Mouse (Mus musculus): Measurements from ENCODE around the gene Prkrip1. TPM values are rescaled to one million over a fixed set of nuclear protein-coding genes. Genes with fewer than 3 reads are reported as not detected.

Prkrip1 gene
- 52.1 and 55.1 TPM in 2 replicates for polyA plus RNA-seq (2015; fragmentation: Nextera tagmentation; extraction: Ambion mirVana)

GRCm38 (mm10) chr5:136198474-136199391, at the start of gene Prkrip1:
Prkrip1 (minus strand) TSS chr5:136198963.

GRCm38 (mm10) chr5:136246452-136246838, 47.7 kb upstream of the Prkrip1 start, which contains the start of gene Sh2b2:
Sh2b2 (minus strand) TSS chr5:136246556.

GRCm38 (mm10) chr5:136170512-136171362, 28.0 kb downstream of the Prkrip1 start, which contains the start of gene Orai2:
Orai2 (minus strand) TSS chr5:136170713.

GRCm38 (mm10) chr5:136135571-136136291, 63.0 kb downstream of the Prkrip1 start, which contains the start of the genes Lrwd1 and Alkbh4:
Lrwd1 (minus strand) TSS chr5:136136074.
Alkbh4 (plus strand) TSS chr5:136136146.

Other genes starting within 250 kb of the Prkrip1 start
- gene Ssc4d, start 224.4 kb downstream of the Prkrip1 start, polyA plus RNA-seq (2015; fragmentation: Nextera tagmentation; extraction: Ambion mirVana) = 3.2 and 7.0 TPM in 2 replicates
- gene Zp3, start 218.9 kb downstream of the Prkrip1 start, polyA plus RNA-seq (2015; fragmentation: Nextera tagmentation; extraction: Ambion mirVana) = 0.25 and 0.29 TPM in 2 replicates
- gene Dtx2, start 204.2 kb downstream of the Prkrip1 start, polyA plus RNA-seq (2015; fragmentation: Nextera tagmentation; extraction: Ambion mirVana) = 13.9 and 15.5 TPM in 2 replicates
- 22.6 and 25.8 TPM in 2 replicates for gene Upk3b, start 160.5 kb downstream of the Prkrip1 start, polyA plus RNA-seq (2015; fragmentation: Nextera tagmentation; extraction: Ambion mirVana)
- gene Upk3bl, start 144.5 kb downstream of the Prkrip1 start, polyA plus RNA-seq (2015; fragmentation: Nextera tagmentation; extraction: Ambion mirVana) = 2.3 and 5.8 TPM in 2 replicates
- 9.4 and 10.9 TPM in 2 replicates for gene Rasa4, start 115.0 kb downstream of the Prkrip1 start, polyA plus RNA-seq (2015; fragmentation: Nextera tagmentation; extraction: Ambion mirVana)
- 195 and 197 TPM in 2 replicates for gene Polr2j, start 82.3 kb downstream of the Prkrip1 start, polyA plus RNA-seq (2015; fragmentation: Nextera tagmentation; extraction: Ambion mirVana)
- 13.1 and 14.6 TPM in 2 replicates for gene Lrwd1, start 62.9 kb downstream of the Prkrip1 start, polyA plus RNA-seq (2015; fragmentation: Nextera tagmentation; extraction: Ambion mirVana)
- 10.0 and 10.1 TPM in 2 replicates for gene Alkbh4, start 62.8 kb downstream of the Prkrip1 start, polyA plus RNA-seq (2015; fragmentation: Nextera tagmentation; extraction: Ambion mirVana)
- 4.9 and 7.1 TPM in 2 replicates for gene Orai2, start 28.2 kb downstream of the Prkrip1 start, polyA plus RNA-seq (2015; fragmentation: Nextera tagmentation; extraction: Ambion mirVana)
- gene Sh2b2, start 47.6 kb upstream of the Prkrip1 start, polyA plus RNA-seq (2015; fragmentation: Nextera tagmentation; extraction: Ambion mirVana) = 2.3 and 3.6 TPM in 2 replicates